Mouse (Mus musculus): ENCODE data around the gene Galnt2. TPM values are rescaled to one million over a fixed set of nuclear protein-coding genes. Genes with fewer than 3 reads are reported as not detected.
A peak's percentile ranks its signal among the peaks of the same experiment; 100 is the strongest.

The Galnt2 gene
- total and polyA plus RNA-seq, 3 experiments: 18.6 to 27.3 (median 23.6) TPM

GRCm38 (mm10) chr8:124376406-124376805, 145.2 kb downstream of the Galnt2 start:
- Histone ChIP-seq H3K4me3 (replicated peaks in 1 of 3; ENCODE audit: low read depth in 2 of 3, low read length in 2 of 3, poor library complexity in 1 of 3) (peak overlapping the region in 2 of 3 experiments; percentile 40 to 53), H3K9ac (ENCODE audit: insufficient read depth, low read depth) (0 out of 2 replicates have a peak overlapping the region, but pooled peaks have one; percentile 17), H3K4me2 (ENCODE audit: insufficient read depth, low read depth, poor library complexity, severe bottlenecking) (peak overlapping the region; percentile 44), H3K4me1 (ENCODE audit: control insufficient read depth in 1 of 2, insufficient read depth in 2 of 2) (peaks cover 43 to 62% of the 10 kb centered on the region in 2 experiments), H3K79me2 (replicated peaks; ENCODE audit: control insufficient read depth, extremely low read depth, insufficient read depth, poor library complexity, severe bottlenecking) (no peaks in the 10 kb centered on the region), H3K36me3 (replicated peaks in 1 of 2; ENCODE audit: control insufficient read depth in 1 of 2, insufficient read depth in 1 of 2, low read length in 1 of 2) (no peaks in the 10 kb centered on the region), H3K27ac (ENCODE audit: insufficient read depth, low read depth) (no peak overlapping the region), H3K9me3 (replicated peaks; ENCODE audit: low read length) (no peaks in the 10 kb centered on the region), H3K27me3 (replicated peaks) (no peaks in the 10 kb centered on the region)
- in situ Hi-C loops (cut with MboI; ENCODE audit: low pct_ligation_motif_present, low pct_unique_long_range_greater_than_20kb, low sequenced_read_pairs) (no loop called here), dilution Hi-C loops (cut with MboI; ENCODE audit: extremely low pct_ligation_motif_present, extremely low pct_unique_long_range_greater_than_20kb, low sequenced_read_pairs) (no loop called here)
- TF ChIP-seq BHLHE40 (IDR thresholded peaks at IDR 0.05; ENCODE audit: low read depth, low read length) (peak; percentile 59), CHD1 (IDR thresholded peaks at IDR 0.05; ENCODE audit: low read depth, low read length) (peak; percentile 67; the same call in 1 of the 2 replicates), IRF4 (IDR thresholded peaks at IDR 0.05; ENCODE audit: low read depth, low read length) (peak; percentile 72), NRF1 (IDR thresholded peaks at IDR 0.05; ENCODE audit: low read depth, low read length) (peak; percentile 85), MYC (IDR thresholded peaks at IDR 0.05; ENCODE audit: low read depth, low read length) (0 out of 2 replicates have a peak, but pooled peaks have one; percentile 15), UBTF (IDR thresholded peaks at IDR 0.05; ENCODE audit: low read depth, low read length) (no peak)
- no peak for DNase-seq (ENCODE audit: extremely low read depth)

- Histone ChIP-seq H3K4me3 (replicated peaks in 1 of 3; ENCODE audit: low read depth in 2 of 3, low read length in 2 of 3, poor library complexity in 1 of 3) (no peak overlapping the region), H3K9ac (ENCODE audit: insufficient read depth, low read depth) (no peak overlapping the region), H3K27me3 (replicated peaks) (no peaks in the 10 kb centered on the region), H3K4me2 (ENCODE audit: insufficient read depth, low read depth, poor library complexity, severe bottlenecking) (no peak overlapping the region), H3K27ac (ENCODE audit: insufficient read depth, low read depth) (no peak overlapping the region), H3K79me2 (replicated peaks; ENCODE audit: control insufficient read depth, extremely low read depth, insufficient read depth, poor library complexity, severe bottlenecking) (no peaks in the 10 kb centered on the region), H3K36me3 (replicated peaks in 1 of 2; ENCODE audit: control insufficient read depth in 1 of 2, insufficient read depth in 1 of 2, low read length in 1 of 2) (no peaks in the 10 kb centered on the region), H3K9me3 (replicated peaks; ENCODE audit: low read length) (no peaks in the 10 kb centered on the region), H3K4me1 (ENCODE audit: control insufficient read depth in 1 of 2, insufficient read depth in 2 of 2) (peaks cover 30 to 59% of the 10 kb centered on the region in 2 experiments)
- dilution Hi-C loops (cut with MboI; ENCODE audit: extremely low pct_ligation_motif_present, extremely low pct_unique_long_range_greater_than_20kb, low sequenced_read_pairs) (no loop called here), in situ Hi-C loops (cut with MboI; ENCODE audit: low pct_ligation_motif_present, low pct_unique_long_range_greater_than_20kb, low sequenced_read_pairs) (no loop called here)
- TF ChIP-seq MAX (IDR thresholded peaks at IDR 0.05; ENCODE audit: low read length): peak; percentile 58
- no peak for TF ChIP-seq JUND (conservative IDR thresholded peaks at IDR 0.05; ENCODE audit: low read depth, low read length)
- peak; percentile 56 for TF ChIP-seq RAD21 (IDR thresholded peaks at IDR 0.05; ENCODE audit: low read depth, low read length)
- TF ChIP-seq TBP (conservative IDR thresholded peaks at IDR 0.05; ENCODE audit: low read depth, low read length): no peak
- TF ChIP-seq CTCF (conservative IDR thresholded peaks at IDR 0.05 in 1 of 2, IDR thresholded peaks at IDR 0.05 in 1 of 2; ENCODE audit: low read depth in 2 of 2, low read length in 2 of 2): peak in 1 of 2 experiments; percentile 60; a peak in 2 of 4 replicates
- no peak for TF ChIP-seq NELFE (IDR thresholded peaks at IDR 0.05; ENCODE audit: low read depth, low read length)
- no peak for TF ChIP-seq ELF1 (IDR thresholded peaks at IDR 0.05; ENCODE audit: low read depth, low read length)
- no peak for TF ChIP-seq HCFC1 (IDR thresholded peaks at IDR 0.05; ENCODE audit: low read depth, low read length)
- TF ChIP-seq MAFK (IDR thresholded peaks at IDR 0.05; ENCODE audit: insufficient replicate concordance, low read length): no peak
- peak; percentile 20 for TF ChIP-seq SMC3 (IDR thresholded peaks at IDR 0.05; ENCODE audit: low read depth, low read length)
- DNase-seq (ENCODE audit: extremely low read depth): no peak
Observed at GRCm38 (mm10) chr8:124379289-124379688, 148.1 kb downstream of the Galnt2 start.

Data from CH12.LX (cell line).